16 mouse cellular contexts compared by ENCODE assay signal in genomic region chr14:22364010-22364748, GRCm38 (mm10).
A peak's percentile ranks its signal among the peaks of the same experiment; 100 is the strongest.
DNase-seq lines count a peak whose midpoint lies in the region; ATAC-seq and TF ChIP-seq lines count a peak whose summit lies in the region.
"Had no signal": no experiment of that assay in that cellular context is flagged by ENCODE, and none has a peak within 500 bp of the region (broad histone marks: within the 10 kb centered on the region; RNA-seq: fewer than 3 reads in every experiment).

No protein-coding gene starts in this region.

- no peak for TF ChIP-seq CTCF in left cerebral cortex, adult 2 months (IDR thresholded peaks at IDR 0.05)

- no peak overlapping the region for H3K27ac ChIP-seq in left cerebral cortex, adult 2 months
- H3K27ac ChIP-seq: heart, embryonic 10.5 days; hindbrain, embryonic 15.5 days; kidney, postnatal 0 days had no signal

- no peak for DNase-seq in frontal cortex, postnatal 14 days (ENCODE audit: low spot score in 2 of 2)
- DNase-seq in ovary, postnatal 14 days (ENCODE audit: low spot score): peak; percentile 7
- DNase-seq in ovary, postnatal 10 days (ENCODE audit: low spot score): no peak
- peak; percentile 15 to 16 for DNase-seq in left cerebral cortex, adult 2 months (ENCODE audit: extremely low spot score in 1 of 2, low spot score in 2 of 2)
- peak; percentile 20 to 34 for DNase-seq in right cerebral cortex, postnatal 36 days (ENCODE audit: low spot score in 2 of 2)
- DNase-seq in testis, postnatal 10 days (ENCODE audit: low spot score): no peak
- DNase-seq in thymus, postnatal 10 days (ENCODE audit: low spot score in 2 of 2): no peak
- DNase-seq: adrenal gland, adult 8-10 months; B cell, adult 2 months; liver; retina, postnatal 1 day had no signal

- peak; percentile 98 for ATAC-seq in frontal cortex, adult (ENCODE audit: low TSS enrichment)

- intact Hi-C loops in left cerebral cortex, adult 2 months (cut with DNase I): loop anchor here (1.0 kb wide), 1 partner anchor 81 kb away; no protein-coding TSS in a partner anchor

- no peak overlapping the region for H3K4me3 ChIP-seq in left cerebral cortex, adult 2 months
- H3K4me3 ChIP-seq: heart, embryonic 10.5 days; hindbrain, embryonic 15.5 days; megakaryocyte, embryonic 14.5 days had no signal

Comparison
In these comparisons a context has a peak if more than half of its experiments do, and no peak if none do; other contexts are left out.
1. DNase-seq: peak in ovary, postnatal 14 days (single experiment), left cerebral cortex, adult 2 months (2 of 2) and right cerebral cortex, postnatal 36 days (2 of 2); none in frontal cortex, postnatal 14 days (0 of 2), ovary, postnatal 10 days (single experiment), testis, postnatal 10 days (single experiment) and thymus, postnatal 10 days (0 of 2).